Mouse (Mus musculus): ENCODE measurements around the gene Alg13. TPM values are rescaled to one million over a fixed set of nuclear protein-coding genes. Genes with fewer than 3 reads are reported as not detected.

Alg13 gene
- polyA plus RNA-seq (2015; fragmentation: Nextera tagmentation; extraction: Ambion mirVana) = 9.3 and 10.6 TPM in 2 replicates

GRCm38 (mm10) chrX:144317548-144318163 lies at the start of gene Alg13:
Gene Alg13 (plus strand): TSS chrX:144317804.
- no peaks in the 10 kb centered on the region for H3K27me3 ChIP-seq (ENCODE audit: control insufficient read depth, insufficient read depth, low read length)
- no peak for TF ChIP-seq EP300 (optimal IDR thresholded peaks at IDR 0.05)
- TF ChIP-seq CTCF (IDR thresholded peaks at IDR 0.05; ENCODE audit: low read depth) = no peak
- no peaks in the 10 kb centered on the region for H3K9me3 ChIP-seq (ENCODE audit: control insufficient read depth, low read length)
- H3K4me2 ChIP-seq (replicated peaks; ENCODE audit: low read depth) = peak within 1 kb of the TSS; percentile 76
- H3K4me3 ChIP-seq (ENCODE audit: low read depth, low read length) = peak within 1 kb of the TSS; percentile 61
- peak; percentile 86 for DNase-seq (ENCODE audit: low spot score)
- H3K9ac ChIP-seq (ENCODE audit: low read length) = peak within 1 kb of the TSS; percentile 68
- ATAC-seq (ENCODE audit: low FRiP score, low TSS enrichment) = peak; percentile 94
- H3K36me3 ChIP-seq (ENCODE audit: control insufficient read depth, insufficient read depth, low read length) = no peaks in the 10 kb centered on the region
- WGBS = 22% methylated on average over 38 of the region's 47 CpGs
- H3K4me1 ChIP-seq (replicated peaks; ENCODE audit: control insufficient read depth, insufficient read depth) = no peaks in the 10 kb centered on the region
- peak within 1 kb of the TSS; percentile 63; the same call in 1 of the 2 replicates for H3K27ac ChIP-seq (replicated peaks)

GRCm38 (mm10) chrX:144268606-144269005 lies 49.0 kb upstream of the Alg13 start:
- Histone ChIP-seq H3K27ac (replicated peaks) (no peak overlapping the region), H3K36me3 (ENCODE audit: control insufficient read depth, insufficient read depth, low read length) (no peaks in the 10 kb centered on the region), H3K9me3 (ENCODE audit: control insufficient read depth, low read length) (no peaks in the 10 kb centered on the region), H3K9ac (ENCODE audit: low read length) (no peak overlapping the region), H3K27me3 (ENCODE audit: control insufficient read depth, insufficient read depth, low read length) (no peaks in the 10 kb centered on the region), H3K4me1 (replicated peaks; ENCODE audit: control insufficient read depth, insufficient read depth) (no peaks in the 10 kb centered on the region), H3K4me2 (replicated peaks; ENCODE audit: low read depth) (no peak overlapping the region), H3K4me3 (ENCODE audit: low read depth, low read length) (no peak overlapping the region)
- ATAC-seq (ENCODE audit: low FRiP score, low TSS enrichment) (no peak), DNase-seq (ENCODE audit: low spot score) (no peak)
- WGBS = 74% methylated on average over 1 of the region's 1 CpGs
- TF ChIP-seq CTCF (IDR thresholded peaks at IDR 0.05; ENCODE audit: low read depth) (no peak), EP300 (optimal IDR thresholded peaks at IDR 0.05) (no peak)

- Histone ChIP-seq H3K27me3 (ENCODE audit: control insufficient read depth, insufficient read depth, low read length) (no peaks in the 10 kb centered on the region), H3K36me3 (ENCODE audit: control insufficient read depth, insufficient read depth, low read length) (no peaks in the 10 kb centered on the region), H3K9ac (ENCODE audit: low read length) (no peak overlapping the region), H3K9me3 (ENCODE audit: control insufficient read depth, low read length) (no peaks in the 10 kb centered on the region), H3K27ac (replicated peaks) (no peak overlapping the region), H3K4me2 (replicated peaks; ENCODE audit: low read depth) (no peak overlapping the region), H3K4me1 (replicated peaks; ENCODE audit: control insufficient read depth, insufficient read depth) (no peaks in the 10 kb centered on the region), H3K4me3 (ENCODE audit: low read depth, low read length) (no peak overlapping the region)
- ATAC-seq (ENCODE audit: low FRiP score, low TSS enrichment) (no peak), DNase-seq (ENCODE audit: low spot score) (no peak)
- WGBS = 80% methylated on average over 2 of the region's 2 CpGs
- TF ChIP-seq CTCF (IDR thresholded peaks at IDR 0.05; ENCODE audit: low read depth) (peak; percentile 80), EP300 (optimal IDR thresholded peaks at IDR 0.05) (no peak)
Observed at GRCm38 (mm10) chrX:144301476-144301875, 16.1 kb upstream of the Alg13 start.

GRCm38 (mm10) chrX:144305659-144306058 lies 11.9 kb upstream of the Alg13 start:
- 93% methylated on average over 2 of the region's 2 CpGs for WGBS
- ATAC-seq (ENCODE audit: low FRiP score, low TSS enrichment) (no peak), DNase-seq (ENCODE audit: low spot score) (no peak)
- TF ChIP-seq EP300 (optimal IDR thresholded peaks at IDR 0.05) = no peak
- TF ChIP-seq CTCF (IDR thresholded peaks at IDR 0.05; ENCODE audit: low read depth) = no peak
- H3K4me1 ChIP-seq (replicated peaks; ENCODE audit: control insufficient read depth, insufficient read depth) = no peaks in the 10 kb centered on the region
- H3K4me3 ChIP-seq (ENCODE audit: low read depth, low read length) = no peak overlapping the region
- H3K36me3 ChIP-seq (ENCODE audit: control insufficient read depth, insufficient read depth, low read length) = no peaks in the 10 kb centered on the region
- H3K27me3 ChIP-seq (ENCODE audit: control insufficient read depth, insufficient read depth, low read length) = no peaks in the 10 kb centered on the region
- no peak overlapping the region for H3K4me2 ChIP-seq (replicated peaks; ENCODE audit: low read depth)
- no peak overlapping the region for H3K9ac ChIP-seq (ENCODE audit: low read length)
- H3K9me3 ChIP-seq (ENCODE audit: control insufficient read depth, low read length) = no peaks in the 10 kb centered on the region
- H3K27ac ChIP-seq (replicated peaks) = no peak overlapping the region

GRCm38 (mm10) chrX:144314041-144314440 lies 3.6 kb upstream of the Alg13 start:
- ATAC-seq (ENCODE audit: low FRiP score, low TSS enrichment) (no peak), DNase-seq (ENCODE audit: low spot score) (no peak)
- Histone ChIP-seq H3K27me3 (ENCODE audit: control insufficient read depth, insufficient read depth, low read length) (no peaks in the 10 kb centered on the region), H3K4me1 (replicated peaks; ENCODE audit: control insufficient read depth, insufficient read depth) (no peaks in the 10 kb centered on the region), H3K9ac (ENCODE audit: low read length) (no peak overlapping the region), H3K27ac (replicated peaks) (no peak overlapping the region), H3K36me3 (ENCODE audit: control insufficient read depth, insufficient read depth, low read length) (no peaks in the 10 kb centered on the region), H3K4me2 (replicated peaks; ENCODE audit: low read depth) (no peak overlapping the region), H3K9me3 (ENCODE audit: control insufficient read depth, low read length) (no peaks in the 10 kb centered on the region), H3K4me3 (ENCODE audit: low read depth, low read length) (no peak overlapping the region)
- 52% methylated on average over 2 of the region's 2 CpGs for whole genome bisulfite sequencing
- no peak for TF ChIP-seq CTCF (IDR thresholded peaks at IDR 0.05; ENCODE audit: low read depth)
- TF ChIP-seq EP300 (optimal IDR thresholded peaks at IDR 0.05) = no peak

- H3K9ac ChIP-seq (ENCODE audit: low read length) = no peak overlapping the region
- H3K27me3 ChIP-seq (ENCODE audit: control insufficient read depth, insufficient read depth, low read length) = no peaks in the 10 kb centered on the region
- H3K4me2 ChIP-seq (replicated peaks; ENCODE audit: low read depth) = no peak overlapping the region
- no peaks in the 10 kb centered on the region for H3K9me3 ChIP-seq (ENCODE audit: control insufficient read depth, low read length)
- DNase-seq (ENCODE audit: low spot score) = no peak
- H3K4me1 ChIP-seq (replicated peaks; ENCODE audit: control insufficient read depth, insufficient read depth) = no peaks in the 10 kb centered on the region
- H3K36me3 ChIP-seq (ENCODE audit: control insufficient read depth, insufficient read depth, low read length) = no peaks in the 10 kb centered on the region
- H3K27ac ChIP-seq (replicated peaks) = no peak overlapping the region
- TF ChIP-seq EP300 (optimal IDR thresholded peaks at IDR 0.05) (no peak), CTCF (IDR thresholded peaks at IDR 0.05; ENCODE audit: low read depth) (no peak)
- H3K4me3 ChIP-seq (ENCODE audit: low read depth, low read length) = no peak overlapping the region
- WGBS = 18% methylated on average over 5 of the region's 5 CpGs
- no peak for ATAC-seq (ENCODE audit: low FRiP score, low TSS enrichment)
Observed at GRCm38 (mm10) chrX:144315028-144315427, 2.6 kb upstream of the Alg13 start.

Measured in stomach, postnatal 0 days (tissue).